Mouse (Mus musculus): ENCODE measurements around the gene Klrb1. TPM values are rescaled to one million over a fixed set of nuclear protein-coding genes. Genes with fewer than 3 reads are reported as not detected.
"Not testable (repeated sequence)": the region's sequence is repeated elsewhere in the genome, so short reads cannot be mapped to it uniquely, and the experiment has no call there.

Klrb1 gene
- polyA plus RNA-seq (2015; fragmentation: Nextera tagmentation; extraction: Ambion mirVana), result not detected in 2 replicates

DNA sequence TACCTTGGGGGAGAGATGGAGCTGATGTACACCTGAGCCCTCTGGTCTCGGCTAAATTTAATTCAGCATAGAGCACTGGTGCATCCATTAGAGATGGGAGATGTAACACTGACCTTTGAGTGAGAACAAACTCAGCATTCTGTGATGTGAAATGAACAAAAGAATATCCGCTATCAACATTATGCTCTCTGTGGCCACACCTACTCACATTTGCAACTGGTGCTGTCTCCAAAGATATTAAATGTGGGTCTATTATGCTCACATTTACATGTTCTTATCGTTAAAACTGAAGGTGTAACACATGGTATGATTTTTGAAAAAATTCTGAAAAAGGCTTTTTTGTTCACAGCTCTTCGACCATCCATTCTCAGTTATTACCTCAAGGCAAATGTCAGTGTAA is at the start of gene Klrb1:
Gene Klrb1, minus strand, starts transcription at position 101 of the 400 bp plus-strand sequence.
- no peak within 1 kb of the TSS for H3K9ac ChIP-seq (ENCODE audit: low read length)
- H3K4me2 ChIP-seq (ENCODE audit: low read depth, low read length), result no peak within 1 kb of the TSS
- H3K27ac ChIP-seq (ENCODE audit: low read length), result no peak within 1 kb of the TSS
- H3K4me3 ChIP-seq (replicated peaks; ENCODE audit: low read length), result no peak within 1 kb of the TSS
- H3K27me3 ChIP-seq (ENCODE audit: control insufficient read depth, insufficient read depth, low read length), result no peaks in the 10 kb centered on the region
- H3K4me1 ChIP-seq (ENCODE audit: control insufficient read depth, insufficient read depth, low read length), result no peaks in the 10 kb centered on the region
- ATAC-seq (ENCODE audit: insufficient read depth, low FRiP score), result no peak
- WGBS, result 81% methylated on average over 4 of the region's 4 CpGs
- no peaks in the 10 kb centered on the region for H3K36me3 ChIP-seq (ENCODE audit: control insufficient read depth, insufficient read depth, low read length)
- no peaks in the 10 kb centered on the region for H3K9me3 ChIP-seq (replicated peaks; ENCODE audit: control insufficient read depth, low read length)

DNA sequence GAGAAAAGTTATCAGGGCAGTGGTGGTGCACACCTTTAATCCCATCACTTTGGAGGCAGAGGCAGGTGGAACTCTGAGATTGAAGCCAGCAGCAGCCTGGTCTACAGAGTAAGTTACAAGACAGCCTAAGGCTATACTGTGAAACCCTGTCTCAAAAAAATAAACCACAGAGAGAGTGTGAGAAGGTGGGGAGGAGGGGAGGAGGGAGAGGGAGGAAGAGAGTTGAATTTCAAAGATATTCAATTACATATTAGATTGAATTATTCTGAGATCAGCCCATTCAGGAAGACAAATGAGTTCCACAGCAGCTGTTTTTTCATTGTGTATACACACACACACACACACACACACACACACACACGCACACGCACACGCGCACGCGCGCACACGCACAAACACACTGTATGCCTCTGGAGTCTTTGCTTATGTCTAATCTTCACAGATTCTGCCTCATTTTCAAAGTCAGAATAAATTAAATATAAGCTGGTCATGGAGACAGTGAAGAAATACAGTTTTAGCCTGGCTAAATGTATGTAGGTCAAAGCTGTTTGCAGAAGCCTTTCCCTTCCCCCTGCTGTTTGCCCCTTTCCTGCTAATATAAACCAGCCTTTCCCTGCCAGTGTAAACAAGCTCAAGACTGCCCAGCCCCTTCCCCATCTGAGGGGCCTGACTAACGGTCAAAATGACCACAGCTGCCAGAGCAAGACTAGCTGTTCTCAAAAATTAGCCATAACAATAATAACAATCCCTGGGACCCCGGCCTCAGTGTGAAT is 46.8 kb upstream of the Klrb1 start:
- Histone ChIP-seq H3K4me1 (ENCODE audit: control insufficient read depth, insufficient read depth, low read length) (peaks cover under 1% of the 10 kb centered on the region; the same call in 1 of the 2 replicates), H3K9ac (ENCODE audit: low read length) (no peak overlapping the region; the same call in 1 of the 2 replicates), H3K4me2 (ENCODE audit: low read depth, low read length) (peak overlapping the region; percentile 27), H3K36me3 (ENCODE audit: control insufficient read depth, insufficient read depth, low read length) (no peaks in the 10 kb centered on the region), H3K4me3 (replicated peaks; ENCODE audit: low read length) (0 out of 2 replicates have a peak overlapping the region, but pooled peaks have one; percentile 5), H3K9me3 (replicated peaks; ENCODE audit: control insufficient read depth, low read length) (peaks cover 3% of the 10 kb centered on the region), H3K27ac (ENCODE audit: low read length) (peak overlapping the region; percentile 77), H3K27me3 (ENCODE audit: control insufficient read depth, insufficient read depth, low read length) (no peaks in the 10 kb centered on the region)
- peak; percentile 75 for ATAC-seq (ENCODE audit: insufficient read depth, low FRiP score)
- WGBS, result 54% methylated on average over 10 of the region's 10 CpGs

DNA sequence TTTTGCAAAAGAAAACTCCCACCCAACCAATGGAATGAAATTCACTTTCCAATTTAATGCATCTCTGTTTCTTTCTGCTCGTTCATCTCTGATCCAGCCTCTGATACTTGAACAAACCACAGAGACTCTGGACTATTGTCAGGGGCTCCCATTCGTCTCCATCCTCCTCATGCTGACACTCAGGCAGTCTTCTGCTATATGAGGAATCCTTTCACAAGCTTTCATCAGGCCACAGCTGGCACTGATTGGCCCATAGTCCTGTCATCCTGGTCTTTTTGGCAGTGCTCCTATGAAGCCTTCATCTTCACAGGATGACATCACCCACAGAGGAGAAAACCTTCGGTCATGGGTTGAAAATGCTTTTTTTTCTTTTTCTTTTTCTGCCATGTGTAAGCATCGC is 45.2 kb upstream of the Klrb1 start:
- no peak overlapping the region for H3K4me3 ChIP-seq (replicated peaks; ENCODE audit: low read length)
- peaks cover 2% of the 10 kb centered on the region; the same call in 1 of the 2 replicates for H3K4me1 ChIP-seq (ENCODE audit: control insufficient read depth, insufficient read depth, low read length)
- H3K9me3 ChIP-seq (replicated peaks; ENCODE audit: control insufficient read depth, low read length), result peaks cover 2% of the 10 kb centered on the region; the same call in 1 of the 2 replicates
- no peak overlapping the region for H3K9ac ChIP-seq (ENCODE audit: low read length)
- no peak overlapping the region for H3K4me2 ChIP-seq (ENCODE audit: low read depth, low read length)
- no peaks in the 10 kb centered on the region for H3K27me3 ChIP-seq (ENCODE audit: control insufficient read depth, insufficient read depth, low read length)
- H3K27ac ChIP-seq (ENCODE audit: low read length), result no peak overlapping the region
- WGBS, result 77% methylated on average over 4 of the region's 4 CpGs
- H3K36me3 ChIP-seq (ENCODE audit: control insufficient read depth, insufficient read depth, low read length), result no peaks in the 10 kb centered on the region
- ATAC-seq (ENCODE audit: insufficient read depth, low FRiP score), result no peak

- not testable (repeated sequence) for H3K9ac ChIP-seq (ENCODE audit: low read length); H3K27me3 ChIP-seq (ENCODE audit: control insufficient read depth, insufficient read depth, low read length); H3K4me2 ChIP-seq (ENCODE audit: low read depth, low read length); H3K36me3 ChIP-seq (ENCODE audit: control insufficient read depth, insufficient read depth, low read length); H3K27ac ChIP-seq (ENCODE audit: low read length); H3K4me1 ChIP-seq (ENCODE audit: control insufficient read depth, insufficient read depth, low read length); H3K9me3 ChIP-seq (replicated peaks; ENCODE audit: control insufficient read depth, low read length); ATAC-seq (ENCODE audit: insufficient read depth, low FRiP score); H3K4me3 ChIP-seq (replicated peaks; ENCODE audit: low read length)
- 47% methylated on average over 6 of the region's 6 CpGs for WGBS
Measured at GRCm38 (mm10) chr6:128766486-128767254, 43.8 kb upstream of the Klrb1 start.

DNA sequence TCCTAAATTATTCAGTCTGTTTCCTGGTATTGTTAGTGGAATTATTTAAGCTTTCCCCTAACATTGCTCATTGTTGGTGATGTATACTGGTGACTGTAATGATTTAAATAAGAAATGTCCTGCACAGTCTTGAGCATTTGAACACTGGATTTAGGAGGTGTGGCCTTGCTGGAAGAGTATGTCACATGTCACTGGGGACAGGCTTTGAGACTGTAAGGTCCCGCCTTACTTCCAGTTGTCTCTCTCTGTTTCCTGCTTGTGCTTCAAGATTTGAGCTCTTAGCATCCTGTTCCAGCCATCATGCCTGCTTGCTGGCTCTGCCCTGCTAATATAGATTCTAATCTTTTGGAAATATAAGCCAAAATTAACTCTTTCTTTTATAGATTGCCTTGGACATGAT is 42.4 kb upstream of the Klrb1 start:
- Histone ChIP-seq H3K4me1 (ENCODE audit: control insufficient read depth, insufficient read depth, low read length) (peaks cover 6% of the 10 kb centered on the region), H3K36me3 (ENCODE audit: control insufficient read depth, insufficient read depth, low read length) (no peaks in the 10 kb centered on the region), H3K4me3 (replicated peaks; ENCODE audit: low read length) (no peak overlapping the region), H3K4me2 (ENCODE audit: low read depth, low read length) (no peak overlapping the region), H3K9ac (ENCODE audit: low read length) (no peak overlapping the region), H3K27ac (ENCODE audit: low read length) (no peak overlapping the region), H3K27me3 (ENCODE audit: control insufficient read depth, insufficient read depth, low read length) (no peaks in the 10 kb centered on the region), H3K9me3 (replicated peaks; ENCODE audit: control insufficient read depth, low read length) (no peaks in the 10 kb centered on the region)
- ATAC-seq (ENCODE audit: insufficient read depth, low FRiP score), result no peak
- 95% methylated on average over 1 of the region's 1 CpGs for WGBS

GRCm38 (mm10) chr6:128764598-128764997 is 41.7 kb upstream of the Klrb1 start:
- Histone ChIP-seq H3K4me3 (replicated peaks; ENCODE audit: low read length) (peak overlapping the region; percentile 57), H3K36me3 (ENCODE audit: control insufficient read depth, insufficient read depth, low read length) (no peaks in the 10 kb centered on the region), H3K9me3 (replicated peaks; ENCODE audit: control insufficient read depth, low read length) (no peaks in the 10 kb centered on the region), H3K4me2 (ENCODE audit: low read depth, low read length) (peak overlapping the region; percentile 51), H3K27ac (ENCODE audit: low read length) (no peak overlapping the region), H3K9ac (ENCODE audit: low read length) (no peak overlapping the region; the same call in 1 of the 2 replicates), H3K4me1 (ENCODE audit: control insufficient read depth, insufficient read depth, low read length) (peaks cover 6% of the 10 kb centered on the region), H3K27me3 (ENCODE audit: control insufficient read depth, insufficient read depth, low read length) (no peaks in the 10 kb centered on the region)
- ATAC-seq (ENCODE audit: insufficient read depth, low FRiP score), result no peak
- WGBS, result 18% methylated on average over 5 of the region's 5 CpGs

DNA sequence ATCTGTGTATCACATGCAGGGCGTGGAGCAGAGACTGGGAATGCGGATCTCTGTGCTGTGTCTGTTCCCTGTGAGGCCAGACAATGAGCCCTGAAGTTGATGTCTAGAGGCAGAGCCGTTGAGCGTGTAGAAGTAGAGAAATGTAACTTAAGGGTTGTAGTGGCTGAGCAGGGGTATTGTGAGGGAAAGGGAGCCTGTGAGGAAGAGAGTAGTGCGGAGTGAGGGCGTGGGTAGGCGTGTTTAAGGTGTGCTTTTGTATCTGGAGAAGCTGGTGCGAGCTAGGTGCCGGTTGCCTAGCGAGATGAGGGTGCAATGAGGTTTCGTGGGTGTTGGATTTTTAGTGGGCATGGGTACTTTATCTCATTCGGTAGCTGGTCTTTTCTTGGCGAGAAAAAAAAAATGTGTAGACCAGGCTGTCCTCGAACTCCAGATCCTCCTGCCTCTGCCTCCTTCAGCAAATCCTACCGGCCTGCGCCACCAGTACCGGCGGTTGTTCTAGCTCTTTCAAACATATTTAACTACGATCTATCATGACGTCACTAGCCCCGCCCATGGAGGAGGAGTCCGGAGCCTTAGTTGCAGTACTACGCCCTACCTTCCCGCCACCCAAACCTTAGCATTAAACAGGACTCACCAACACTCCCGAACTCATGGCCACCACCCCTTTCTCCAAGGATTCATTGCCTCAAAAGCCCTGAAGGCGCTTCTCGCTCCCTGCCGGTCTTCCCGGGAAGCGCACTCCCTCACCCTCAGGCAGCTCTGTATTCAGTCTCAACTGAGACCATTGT is 41.1 kb upstream of the Klrb1 start:
- 2% methylated on average over 30 of the region's 30 CpGs for WGBS
- Histone ChIP-seq H3K27ac (ENCODE audit: low read length) (peak overlapping the region; percentile 81), H3K4me2 (ENCODE audit: low read depth, low read length) (peak overlapping the region; percentile 61), H3K4me3 (replicated peaks; ENCODE audit: low read length) (peak overlapping the region; percentile 57), H3K27me3 (ENCODE audit: control insufficient read depth, insufficient read depth, low read length) (no peaks in the 10 kb centered on the region), H3K36me3 (ENCODE audit: control insufficient read depth, insufficient read depth, low read length) (no peaks in the 10 kb centered on the region), H3K9ac (ENCODE audit: low read length) (peak overlapping the region; percentile 67), H3K9me3 (replicated peaks; ENCODE audit: control insufficient read depth, low read length) (no peaks in the 10 kb centered on the region), H3K4me1 (ENCODE audit: control insufficient read depth, insufficient read depth, low read length) (peaks cover 6% of the 10 kb centered on the region)
- peak; percentile 95 for ATAC-seq (ENCODE audit: insufficient read depth, low FRiP score)

GRCm38 (mm10) chr6:128762892-128763670 is 40.2 kb upstream of the Klrb1 start:
- ATAC-seq (ENCODE audit: insufficient read depth, low FRiP score); H3K27ac ChIP-seq (ENCODE audit: low read length); H3K9ac ChIP-seq (ENCODE audit: low read length); H3K4me1 ChIP-seq (ENCODE audit: control insufficient read depth, insufficient read depth, low read length); H3K27me3 ChIP-seq (ENCODE audit: control insufficient read depth, insufficient read depth, low read length); H3K9me3 ChIP-seq (replicated peaks; ENCODE audit: control insufficient read depth, low read length); H3K36me3 ChIP-seq (ENCODE audit: control insufficient read depth, insufficient read depth, low read length): not testable (repeated sequence)
- 79% methylated on average over 9 of the region's 10 CpGs for WGBS
- Histone ChIP-seq H3K4me2 (ENCODE audit: low read depth, low read length) (peak overlapping the region; percentile 61), H3K4me3 (replicated peaks; ENCODE audit: low read length) (peak overlapping the region; percentile 57)

Measured in stomach, embryonic 16.5 days (tissue).